Mouse (Mus musculus): Measurements from ENCODE around the gene Olfr1023.

Gene Olfr1023

GRCm38 (mm10) chr2:85885340-85885739 lies at the start of gene Olfr1023:
Gene Olfr1023 (plus strand): TSS chr2:85885640.
- no peak for DNase-seq (ENCODE audit: extremely low spot score, low read depth, low spot score)

- no peak for DNase-seq (ENCODE audit: extremely low spot score, low read depth, low spot score)
Measured at GRCm38 (mm10) chr2:85845383-85845782, 40.1 kb upstream of the Olfr1023 start, which contains the start of gene Olfr1019. Gene Olfr1019 (minus strand): TSS chr2:85845483.

DNA sequence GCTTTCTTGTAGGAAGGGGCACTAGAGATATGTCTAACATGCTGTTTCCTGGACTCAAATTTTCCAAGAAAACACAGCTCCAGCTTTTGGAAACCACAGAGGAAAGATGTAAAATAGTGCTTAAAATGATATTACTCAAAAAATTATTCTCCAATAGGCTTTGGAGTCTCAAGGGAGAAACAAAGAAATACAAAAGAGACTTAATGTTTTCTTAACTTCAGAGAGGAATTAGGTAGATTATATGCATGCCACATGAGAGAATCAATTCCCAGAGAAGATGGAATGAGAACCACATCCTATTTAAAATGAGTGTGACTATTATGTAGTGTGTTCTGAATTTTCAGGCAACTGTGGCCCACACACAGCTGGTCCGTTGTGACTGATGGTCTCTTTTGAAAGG lies 38.7 kb upstream of the Olfr1023 start, which contains the start of gene Olfr1020:
Gene Olfr1020, plus strand, starts transcription at position 301 of the 400 bp plus-strand sequence.
- DNase-seq (ENCODE audit: extremely low spot score, low read depth, low spot score): no peak

GRCm38 (mm10) chr2:85868294-85868693 lies 17.1 kb upstream of the Olfr1023 start, which contains the start of gene Olfr1022:
Gene Olfr1022 (plus strand): TSS chr2:85868594.
- no peak for DNase-seq (ENCODE audit: extremely low spot score, low read depth, low spot score)

DNA sequence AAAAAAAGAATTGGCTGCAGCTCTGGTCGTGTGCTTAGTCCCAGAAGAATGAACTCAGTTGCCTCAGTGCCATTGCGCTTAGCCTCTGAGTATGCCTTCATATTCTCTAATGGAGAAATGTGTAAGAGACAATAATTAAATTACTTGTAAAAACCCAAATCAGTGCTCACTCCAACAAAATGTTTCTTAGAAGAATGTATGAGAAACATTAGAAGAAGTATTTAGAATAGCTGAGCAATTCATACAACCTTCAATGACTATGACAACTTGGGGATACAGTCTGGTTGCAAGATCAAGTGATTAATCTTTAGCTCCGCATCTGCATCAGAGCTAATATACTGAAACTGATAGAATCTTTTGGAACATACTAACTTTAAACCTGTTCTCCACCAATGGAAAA lies 19.5 kb downstream of the Olfr1023 start, which contains the start of gene Olfr1024:
Gene Olfr1024, minus strand, starts transcription at position 101 of the 400 bp plus-strand sequence.
- DNase-seq (ENCODE audit: extremely low spot score, low read depth, low spot score): no peak

- DNase-seq (ENCODE audit: extremely low spot score, low read depth, low spot score): no peak
Measured at GRCm38 (mm10) chr2:85913197-85913596, 27.8 kb downstream of the Olfr1023 start.

DNA sequence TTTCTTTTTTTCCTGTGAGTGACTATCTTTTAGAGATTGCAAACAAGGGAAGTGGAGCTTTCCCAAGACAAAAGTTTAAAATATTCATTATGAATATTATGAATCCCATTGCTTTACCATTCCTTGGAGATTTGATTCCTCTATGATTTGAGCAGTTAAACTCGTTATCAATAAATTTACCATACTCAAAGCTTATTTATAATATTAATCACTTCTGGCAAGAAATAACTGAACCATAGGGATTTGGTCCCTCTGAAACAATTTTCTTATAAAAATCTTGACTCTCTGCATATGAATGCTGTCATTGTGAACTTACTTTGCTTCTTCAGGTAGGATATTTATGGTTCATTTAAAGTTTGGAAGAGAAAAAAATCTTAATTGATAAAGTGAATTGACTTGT lies 29.5 kb downstream of the Olfr1023 start, which contains the start of gene Olfr1025-ps1:
Gene Olfr1025-ps1, plus strand, starts transcription at position 301 of the 400 bp plus-strand sequence.
- DNase-seq (ENCODE audit: extremely low spot score, low read depth, low spot score): no peak

- DNase-seq (ENCODE audit: extremely low spot score, low read depth, low spot score): no peak
Measured at GRCm38 (mm10) chr2:85921258-85921657, 35.8 kb downstream of the Olfr1023 start, which contains the start of gene Olfr1026. Gene Olfr1026 (plus strand): TSS chr2:85921558.
